Comparison of ENCODE assay signal across 26 mouse cellular contexts in the genomic region with DNA sequence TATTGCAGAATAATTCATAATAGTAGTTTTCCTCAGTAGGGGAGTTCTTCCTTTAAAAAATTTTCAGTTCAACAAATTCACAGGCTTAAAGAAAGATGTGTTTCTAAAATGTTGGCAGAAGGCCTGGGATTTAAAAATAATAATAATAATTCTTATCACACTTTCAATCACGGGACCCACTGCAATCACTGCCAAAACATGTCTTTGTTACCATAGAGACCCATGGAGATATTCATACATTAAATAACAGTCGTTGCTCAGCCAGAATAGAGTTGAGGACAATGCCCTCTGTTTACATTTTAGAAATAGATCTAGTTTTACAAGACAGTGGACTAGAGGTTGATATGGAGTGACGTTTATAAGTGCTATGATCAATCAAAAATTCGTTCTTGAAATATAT.
DNase-seq lines count a peak whose midpoint lies in the region; ATAC-seq and TF ChIP-seq lines count a peak whose summit lies in the region.
"Had no signal": no experiment of that assay in that cellular context is flagged by ENCODE, and none has a peak within 500 bp of the region (broad histone marks: within the 10 kb centered on the region; RNA-seq: fewer than 3 reads in every experiment).

No protein-coding gene starts in this region.

- H3K4me2 ChIP-seq in forebrain, postnatal 0 days (ENCODE audit: low read depth), result no peak overlapping the region
- H3K4me2 ChIP-seq in forebrain, embryonic 15.5 days (replicated peaks), result no peak overlapping the region
- H3K4me2 ChIP-seq in lung, embryonic 14.5 days, result no peak overlapping the region
- H3K4me2 ChIP-seq in lung, postnatal 0 days (replicated peaks; ENCODE audit: low read depth, low read length), result no peak overlapping the region
- H3K4me2 ChIP-seq: embryonic facial prominence, embryonic 15.5 days; forebrain, embryonic 12.5 days; heart, embryonic 12.5 days; heart, embryonic 15.5 days; hindbrain, embryonic 13.5 days had no signal

- no peak for TF ChIP-seq CTCF in forebrain, postnatal 0 days (IDR thresholded peaks at IDR 0.05; ENCODE audit: low read depth)
- no peak for TF ChIP-seq CTCF in lung, embryonic 14.5 days (IDR thresholded peaks at IDR 0.05; ENCODE audit: low read depth)
- TF ChIP-seq CTCF in lung, postnatal 0 days (IDR thresholded peaks at IDR 0.05), result no peak

- 0 out of 2 replicates have a peak, but pooled peaks have one; percentile 26 for ATAC-seq in forebrain, postnatal 0 days
- ATAC-seq in forebrain, embryonic 15.5 days (replicated peaks), result no peak
- ATAC-seq in lung, embryonic 14.5 days (ENCODE audit: insufficient read depth), result peak; percentile 69
- ATAC-seq in lung, postnatal 0 days, result peak; percentile 30; the same call in 1 of the 2 replicates
- ATAC-seq: CD4-positive, CD25-positive, alpha-beta regulatory T cell, adult 4 months; hindbrain, embryonic 16.5 days had no signal

- no peak overlapping the region for H3K27ac ChIP-seq in forebrain, postnatal 0 days (ENCODE audit: low read depth, low read length)
- H3K27ac ChIP-seq in forebrain, embryonic 15.5 days (replicated peaks), result no peak overlapping the region
- H3K27ac ChIP-seq in lung, embryonic 14.5 days (ENCODE audit: low read depth), result no peak overlapping the region
- H3K27ac ChIP-seq in lung, postnatal 0 days (ENCODE audit: low read length), result no peak overlapping the region
- H3K27ac ChIP-seq: embryonic facial prominence, embryonic 15.5 days; heart, embryonic 15.5 days; hindbrain, embryonic 10.5 days; hindbrain, embryonic 13.5 days had no signal

- H3K27me3 ChIP-seq in forebrain, postnatal 0 days (ENCODE audit: insufficient read depth, low read length), result no peaks in the 10 kb centered on the region
- H3K27me3 ChIP-seq in forebrain, embryonic 15.5 days, result no peaks in the 10 kb centered on the region
- H3K27me3 ChIP-seq in lung, embryonic 14.5 days (ENCODE audit: insufficient read depth, low read length), result no peaks in the 10 kb centered on the region
- H3K27me3 ChIP-seq in lung, postnatal 0 days (replicated peaks; ENCODE audit: insufficient read depth, low read length), result no peaks in the 10 kb centered on the region
- H3K27me3 ChIP-seq: embryonic facial prominence, embryonic 15.5 days; heart, embryonic 12.5 days; heart, embryonic 15.5 days; hindbrain, embryonic 13.5 days had no signal

- no peak overlapping the region for H3K9ac ChIP-seq in forebrain, postnatal 0 days
- H3K9ac ChIP-seq in forebrain, embryonic 15.5 days (replicated peaks), result no peak overlapping the region
- no peak overlapping the region for H3K9ac ChIP-seq in lung, embryonic 14.5 days
- no peak overlapping the region for H3K9ac ChIP-seq in lung, postnatal 0 days (replicated peaks; ENCODE audit: low read depth)
- H3K9ac ChIP-seq: embryonic facial prominence, embryonic 15.5 days; forebrain, embryonic 12.5 days; heart, embryonic 12.5 days; heart, embryonic 15.5 days; hindbrain, embryonic 13.5 days had no signal

- DNase-seq in forebrain, postnatal 0 days, result no peak
- DNase-seq in lung, embryonic 14.5 days, result peak; percentile 82
- DNase-seq in lung, postnatal 25 days (ENCODE audit: low spot score), result no peak
- peak; percentile 29 for DNase-seq in lung, postnatal 0 days (ENCODE audit: low spot score)
- no peak for DNase-seq in lung, postnatal 14 days
- DNase-seq in retina, embryonic 14.5 days (ENCODE audit: low spot score), result no peak
- DNase-seq: adrenal gland, adult 2 months; adrenal gland, postnatal 14 days; cerebellum, adult 11-12 months; cerebellum, adult 8-10 months; cerebellum, postnatal 10 days; cerebellum, postnatal 36 days; embryo, embryonic 11 days; gastrocnemius, postnatal 25 days; heart, adult 18-20 months; heart, postnatal 10 days; heart, postnatal 36 days had no signal

- no peak overlapping the region for H3K4me3 ChIP-seq in forebrain, postnatal 0 days (ENCODE audit: low read depth, low read length)
- H3K4me3 ChIP-seq in forebrain, embryonic 15.5 days, result no peak overlapping the region
- H3K4me3 ChIP-seq in lung, embryonic 14.5 days (ENCODE audit: low read depth, low read length), result no peak overlapping the region
- no peak overlapping the region for H3K4me3 ChIP-seq in lung, postnatal 0 days (ENCODE audit: low read depth, low read length)
- H3K4me3 ChIP-seq: embryonic facial prominence, embryonic 15.5 days; forebrain, embryonic 12.5 days; heart, embryonic 12.5 days; heart, embryonic 15.5 days; hindbrain, embryonic 10.5 days; hindbrain, embryonic 13.5 days had no signal

- H3K36me3 ChIP-seq in forebrain, postnatal 0 days (ENCODE audit: insufficient read depth), result no peaks in the 10 kb centered on the region
- no peaks in the 10 kb centered on the region for H3K36me3 ChIP-seq in forebrain, embryonic 15.5 days
- H3K36me3 ChIP-seq in lung, embryonic 14.5 days (ENCODE audit: insufficient read depth), result no peaks in the 10 kb centered on the region
- no peaks in the 10 kb centered on the region for H3K36me3 ChIP-seq in lung, postnatal 0 days (ENCODE audit: insufficient read depth, low read length)
- H3K36me3 ChIP-seq: embryonic facial prominence, embryonic 15.5 days; forebrain, embryonic 12.5 days; heart, embryonic 12.5 days; heart, embryonic 15.5 days; hindbrain, embryonic 10.5 days; hindbrain, embryonic 13.5 days had no signal

- H3K9me3 ChIP-seq in forebrain, postnatal 0 days (ENCODE audit: low read length), result no peaks in the 10 kb centered on the region
- no peaks in the 10 kb centered on the region for H3K9me3 ChIP-seq in forebrain, embryonic 15.5 days
- no peaks in the 10 kb centered on the region for H3K9me3 ChIP-seq in lung, embryonic 14.5 days (ENCODE audit: low read depth, low read length)
- no peaks in the 10 kb centered on the region for H3K9me3 ChIP-seq in lung, postnatal 0 days (ENCODE audit: low read length)
- H3K9me3 ChIP-seq: embryonic facial prominence, embryonic 15.5 days; forebrain, embryonic 12.5 days; heart, embryonic 12.5 days; heart, embryonic 15.5 days; hindbrain, embryonic 10.5 days; hindbrain, embryonic 13.5 days had no signal

- no peaks in the 10 kb centered on the region for H3K4me1 ChIP-seq in forebrain, postnatal 0 days (ENCODE audit: insufficient read depth)
- peaks cover 26% of the 10 kb centered on the region for H3K4me1 ChIP-seq in forebrain, embryonic 15.5 days
- 0 out of 2 replicates have a peak, but pooled peaks cover 2% of the 10 kb centered on the region for H3K4me1 ChIP-seq in lung, embryonic 14.5 days (ENCODE audit: insufficient read depth)
- H3K4me1 ChIP-seq in lung, postnatal 0 days (ENCODE audit: insufficient read depth, low read depth, low read length), result no peaks in the 10 kb centered on the region
- H3K4me1 ChIP-seq: embryonic facial prominence, embryonic 15.5 days; heart, embryonic 15.5 days; hindbrain, embryonic 10.5 days; hindbrain, embryonic 13.5 days had no signal

- 24% methylated on average over 4 of the region's 4 CpGs for WGBS in forebrain, postnatal 0 days
- 40% methylated on average over 4 of the region's 4 CpGs for WGBS in forebrain, embryonic 15.5 days
- 27% methylated on average over 4 of the region's 4 CpGs for WGBS in lung, embryonic 14.5 days
- WGBS in lung, postnatal 0 days, result 25% methylated on average over 4 of the region's 4 CpGs

- TF ChIP-seq EP300 in lung, postnatal 0 days (IDR thresholded peaks at IDR 0.05), result 0 out of 2 replicates have a peak, but pooled peaks have one; percentile 13

Comparison
In these comparisons a context has a peak if more than half of its experiments do, and no peak if none do; other contexts are left out.
1. DNase-seq: peak in lung, embryonic 14.5 days (single experiment) and lung, postnatal 0 days (single experiment); none in forebrain, postnatal 0 days (single experiment), lung, postnatal 25 days (single experiment), lung, postnatal 14 days (single experiment) and retina, embryonic 14.5 days (single experiment).